Mouse (Mus musculus): ENCODE measurements around the gene Fam83e. TPM values are rescaled to one million over a fixed set of nuclear protein-coding genes. Genes with fewer than 3 reads are reported as not detected.
A peak's percentile ranks its signal among the peaks of the same experiment; 100 is the strongest.

The Fam83e gene
- total and polyA plus RNA-seq, 3 experiments: 0.13 to 1.3 (median 0.74) TPM

DNA sequence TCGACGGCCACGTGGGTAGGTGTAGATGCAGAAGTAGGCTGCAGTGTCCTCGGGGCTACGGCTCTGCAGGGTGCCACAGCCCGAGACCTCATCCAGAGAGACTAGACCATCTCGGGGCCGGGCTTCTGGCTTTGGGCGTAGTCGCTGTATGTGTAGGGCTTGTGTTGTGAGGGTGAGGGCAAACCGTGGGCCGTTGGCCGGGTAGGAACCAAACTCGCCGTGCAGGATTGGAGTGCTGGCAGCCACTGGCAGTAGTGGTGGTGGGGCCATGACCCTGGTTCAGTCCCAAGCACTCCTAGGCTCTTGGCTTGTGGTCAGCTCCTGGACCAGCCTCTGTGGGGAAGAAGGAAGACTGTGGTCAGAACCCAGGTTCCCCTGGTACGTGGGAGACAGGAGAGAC, 7.6 kb upstream of the Fam83e start:
- H3K4me2 ChIP-seq (ENCODE audit: insufficient read depth, low read depth, poor library complexity, severe bottlenecking): no peak overlapping the region
- H3K4me3 ChIP-seq (replicated peaks in 1 of 3; ENCODE audit: low read depth in 2 of 3, low read length in 2 of 3, poor library complexity in 1 of 3): no peak overlapping the region
- TF ChIP-seq TCF12 (IDR thresholded peaks at IDR 0.05; ENCODE audit: low read depth, low read length) (no peak), ZNF384 (IDR thresholded peaks at IDR 0.05; ENCODE audit: low read depth, low read length) (no peak), MAZ (IDR thresholded peaks at IDR 0.05; ENCODE audit: low read depth, low read length) (no peak), ETS1 (conservative IDR thresholded peaks at IDR 0.05; ENCODE audit: low read depth, low read length) (no peak), UBTF (IDR thresholded peaks at IDR 0.05; ENCODE audit: low read depth, low read length) (no peak), SMC3 (IDR thresholded peaks at IDR 0.05; ENCODE audit: low read depth, low read length) (no peak)
- H3K9ac ChIP-seq (ENCODE audit: insufficient read depth, low read depth): no peak overlapping the region
- in situ Hi-C loops (cut with MboI; ENCODE audit: low pct_ligation_motif_present, low pct_unique_long_range_greater_than_20kb, low sequenced_read_pairs) (no loop called here), dilution Hi-C loops (cut with MboI; ENCODE audit: extremely low pct_ligation_motif_present, extremely low pct_unique_long_range_greater_than_20kb, low sequenced_read_pairs) (no loop called here)
- H3K36me3 ChIP-seq (replicated peaks in 1 of 2; ENCODE audit: control insufficient read depth in 1 of 2, insufficient read depth in 1 of 2, low read length in 1 of 2): peaks cover 35 to 63% of the 10 kb centered on the region in 2 experiments
- no peak overlapping the region for H3K27ac ChIP-seq (ENCODE audit: insufficient read depth, low read depth)
- peaks cover 31% of the 10 kb centered on the region for H3K79me2 ChIP-seq (replicated peaks; ENCODE audit: control insufficient read depth, extremely low read depth, insufficient read depth, poor library complexity, severe bottlenecking)
- DNase-seq (ENCODE audit: extremely low read depth): no peak
- H3K9me3 ChIP-seq (replicated peaks; ENCODE audit: low read length): no peaks in the 10 kb centered on the region
- peaks cover 0 to 37% of the 10 kb centered on the region in 2 experiments; a peak in 2 of 4 replicates for H3K4me1 ChIP-seq (ENCODE audit: control insufficient read depth in 1 of 2, insufficient read depth in 2 of 2)
- no peaks in the 10 kb centered on the region for H3K27me3 ChIP-seq (replicated peaks)

- peak overlapping the region; percentile 76; the same call in 1 of the 2 replicates for H3K4me2 ChIP-seq (ENCODE audit: insufficient read depth, low read depth, poor library complexity, severe bottlenecking)
- H3K36me3 ChIP-seq (replicated peaks in 1 of 2; ENCODE audit: control insufficient read depth in 1 of 2, insufficient read depth in 1 of 2, low read length in 1 of 2): peaks cover 35 to 65% of the 10 kb centered on the region in 2 experiments
- in situ Hi-C loops (cut with MboI; ENCODE audit: low pct_ligation_motif_present, low pct_unique_long_range_greater_than_20kb, low sequenced_read_pairs): no loop called here
- no peaks in the 10 kb centered on the region for H3K9me3 ChIP-seq (replicated peaks; ENCODE audit: low read length)
- peaks cover 37% of the 10 kb centered on the region for H3K79me2 ChIP-seq (replicated peaks; ENCODE audit: control insufficient read depth, extremely low read depth, insufficient read depth, poor library complexity, severe bottlenecking)
- dilution Hi-C loops (cut with MboI; ENCODE audit: extremely low pct_ligation_motif_present, extremely low pct_unique_long_range_greater_than_20kb, low sequenced_read_pairs): no loop called here
- H3K27ac ChIP-seq (ENCODE audit: insufficient read depth, low read depth): no peak overlapping the region
- H3K4me1 ChIP-seq (ENCODE audit: control insufficient read depth in 1 of 2, insufficient read depth in 2 of 2): peaks cover 0 to 31% of the 10 kb centered on the region in 2 experiments; a peak in 2 of 4 replicates
- no peak for TF ChIP-seq GABPA (IDR thresholded peaks at IDR 0.05; ENCODE audit: insufficient replicate concordance, low read depth, low read length)
- TF ChIP-seq SMC3 (IDR thresholded peaks at IDR 0.05; ENCODE audit: low read depth, low read length): no peak
- no peak for TF ChIP-seq CHD1 (IDR thresholded peaks at IDR 0.05; ENCODE audit: low read depth, low read length)
- TF ChIP-seq RAD21 (IDR thresholded peaks at IDR 0.05; ENCODE audit: low read depth, low read length): no peak
- no peak for TF ChIP-seq JUN (IDR thresholded peaks at IDR 0.05; ENCODE audit: insufficient read depth, low read depth, low read length)
- no peak for TF ChIP-seq TBP (conservative IDR thresholded peaks at IDR 0.05; ENCODE audit: low read depth, low read length)
- no peak for TF ChIP-seq MYC (IDR thresholded peaks at IDR 0.05; ENCODE audit: low read depth, low read length)
- TF ChIP-seq RCOR1 (conservative IDR thresholded peaks at IDR 0.05; ENCODE audit: low read depth, low read length): no peak
- TF ChIP-seq ZNF384 (IDR thresholded peaks at IDR 0.05; ENCODE audit: low read depth, low read length): no peak
- TF ChIP-seq EP300 (IDR thresholded peaks at IDR 0.05; ENCODE audit: low read length): no peak
- no peak for TF ChIP-seq MAX (IDR thresholded peaks at IDR 0.05; ENCODE audit: low read length)
- TF ChIP-seq ZKSCAN1 (IDR thresholded peaks at IDR 0.05; ENCODE audit: borderline replicate concordance, low read depth, low read length): no peak
- TF ChIP-seq NRF1 (IDR thresholded peaks at IDR 0.05; ENCODE audit: low read depth, low read length): no peak
- no peak for TF ChIP-seq NELFE (IDR thresholded peaks at IDR 0.05; ENCODE audit: low read depth, low read length)
- no peak for TF ChIP-seq IRF4 (IDR thresholded peaks at IDR 0.05; ENCODE audit: low read depth, low read length)
- TF ChIP-seq HCFC1 (IDR thresholded peaks at IDR 0.05; ENCODE audit: low read depth, low read length): no peak
- no peak for TF ChIP-seq MAZ (IDR thresholded peaks at IDR 0.05; ENCODE audit: low read depth, low read length)
- TF ChIP-seq MXI1 (IDR thresholded peaks at IDR 0.05; ENCODE audit: low read depth, low read length): no peak
- TF ChIP-seq UBTF (IDR thresholded peaks at IDR 0.05; ENCODE audit: low read depth, low read length): no peak
- TF ChIP-seq PAX5 (IDR thresholded peaks at IDR 0.05; ENCODE audit: low read length): no peak
- DNase-seq (ENCODE audit: extremely low read depth): no peak
- H3K4me3 ChIP-seq (replicated peaks in 1 of 3; ENCODE audit: low read depth in 2 of 3, low read length in 2 of 3, poor library complexity in 1 of 3): peak overlapping the region in 1 of 3 experiments; percentile 100
- H3K27me3 ChIP-seq (replicated peaks): no peaks in the 10 kb centered on the region
- H3K9ac ChIP-seq (ENCODE audit: insufficient read depth, low read depth): no peak overlapping the region
These were observed 7.0 kb upstream of the Fam83e start for GRCm38 (mm10) chr7:45713881-45714520.
